Mouse (Mus musculus): ENCODE data around the gene Mybbp1a.

DNA sequence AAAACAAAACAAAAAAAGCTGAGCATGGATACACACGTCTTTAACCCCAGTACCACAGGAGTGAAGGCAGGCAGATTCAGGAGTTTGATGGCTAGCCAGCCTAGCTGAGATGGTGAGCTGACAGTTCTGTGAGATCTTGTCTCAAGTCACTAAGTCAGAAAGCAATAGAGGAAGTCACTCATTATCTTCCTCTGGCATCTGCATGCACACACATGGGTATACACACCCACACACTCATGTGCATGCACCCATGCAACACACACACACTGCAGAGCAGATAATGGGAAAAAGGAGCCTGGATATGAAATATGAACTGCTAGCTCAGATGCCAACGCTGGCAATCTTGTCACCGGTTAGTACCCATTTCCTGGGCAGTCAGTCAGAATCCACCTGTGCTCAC lies 47.9 kb upstream of the Mybbp1a start:
- TF ChIP-seq CTCF (IDR thresholded peaks at IDR 0.05; ENCODE audit: insufficient read depth, low read length) (no peak), POLR2A (IDR thresholded peaks at IDR 0.05; ENCODE audit: borderline replicate concordance, extremely low read depth, low read depth, low read length) (no peak)

Measured in lung, adult 2 months (tissue).